Mouse (Mus musculus) forebrain, embryonic 11.5 days (tissue): ENCODE measurements around the gene Gm20388. TPM values are rescaled to one million over a fixed set of nuclear protein-coding genes. Genes with fewer than 3 reads are reported as not detected.

Experiments used
- ATAC-seq: fragments of 200-750 bp; cut with Nextera tagmentation; replicated peaks from 2 replicates; pipeline ENCODE4 v1.8.0; 2017; ENCODE audit warnings: moderate TSS enrichment; ENCODE audit not compliant: low FRiP score
- DNase-seq: peaks from one replicate; pipeline ENCODE4 v3.0.0-alpha.2; 2017; ENCODE audit warnings: low spot score
- H3K27ac ChIP-seq: fragments of 300-500 bp; sonication (generic); 2 replicates; pipeline ENCODE4 v1.5.1; 2014; ENCODE audit warnings: low read depth, low read length
- H3K27me3 ChIP-seq: fragments of 300-500 bp; sonication (generic); 2 replicates; pipeline ENCODE4 v1.6.1; 2014; ENCODE audit warnings: mild to moderate bottlenecking, low read length, mixed read lengths; ENCODE audit not compliant: control insufficient read depth, insufficient read depth
- H3K36me3 ChIP-seq: fragments of 300-500 bp; sonication (generic); 2 replicates; pipeline ENCODE4 v1.6.1; 2014; ENCODE audit warnings: mild to moderate bottlenecking, low read length, moderate library complexity, mixed read lengths; ENCODE audit not compliant: control insufficient read depth, insufficient read depth
- H3K4me1 ChIP-seq: fragments of 300-500 bp; sonication (generic); replicated peaks from 2 replicates; pipeline ENCODE4 v1.6.1; 2014; ENCODE audit warnings: low read length, mixed read lengths; ENCODE audit not compliant: control insufficient read depth, insufficient read depth
- H3K4me2 ChIP-seq: fragments of 300-500 bp; sonication (generic); 2 replicates; pipeline ENCODE4 v1.6.1; 2014; ENCODE audit warnings: low read depth, mild to moderate bottlenecking, low read length, moderate library complexity, mixed read lengths; ENCODE audit not compliant: severe bottlenecking
- H3K4me3 ChIP-seq: fragments of 300-500 bp; sonication (generic); 2 replicates; pipeline ENCODE4 v1.5.1; 2014; ENCODE audit warnings: low read depth, low read length
- H3K9ac ChIP-seq: fragments of 300-500 bp; sonication (generic); 2 replicates; pipeline ENCODE4 v1.6.1; 2014; ENCODE audit warnings: low read length
- H3K9me3 ChIP-seq: fragments of 300-500 bp; sonication (generic); 2 replicates; pipeline ENCODE4 v1.6.1; 2016; ENCODE audit warnings: low read length, mixed read lengths; ENCODE audit not compliant: control insufficient read depth
- WGBS: fragments of 180-500 bp; shearing (Covaris S2); extraction: QIAGEN DNeasy Blood & Tissue Kit; methylation state at CpG from one replicate; pipeline ENCODE4 v1.1.7; 2014; 5-methylcytosine and 5-hydroxymethylcytosine counted together
- polyA plus RNA-seq: library from polyadenylated mRNA; unstranded; fragments of >200 nt; fragmentation: Nextera tagmentation; extraction: Ambion mirVana; gene quantifications from 2 replicates; pipeline ENCODE4 v1.2.1, GENCODE M21; 2014

Gm20388 gene
- polyA plus RNA-seq, 1 experiment from 2014 or later = not detected

- 93% methylated on average over 5 of the region's 5 CpGs for WGBS
- no peaks in the 10 kb centered on the region for H3K36me3 ChIP-seq
- no peak for DNase-seq
- H3K27ac ChIP-seq = no peak overlapping the region
- no peak overlapping the region for H3K9ac ChIP-seq
- H3K27me3 ChIP-seq = no peaks in the 10 kb centered on the region
- no peak overlapping the region for H3K4me2 ChIP-seq
- H3K9me3 ChIP-seq = no peaks in the 10 kb centered on the region
- H3K4me1 ChIP-seq = no peaks in the 10 kb centered on the region
- H3K4me3 ChIP-seq = no peak overlapping the region
- no peak for ATAC-seq
Observed at GRCm38 (mm10) chr8:120162404-120162752, 251.7 kb downstream of the Gm20388 start.

GRCm38 (mm10) chr8:120163376-120163775 is 252.7 kb downstream of the Gm20388 start:
- WGBS = 63% methylated on average over 8 of the region's 8 CpGs
- H3K4me1 ChIP-seq = peaks cover 5% of the 10 kb centered on the region
- H3K9me3 ChIP-seq = no peaks in the 10 kb centered on the region
- no peaks in the 10 kb centered on the region for H3K36me3 ChIP-seq
- ATAC-seq (no peak), DNase-seq (no peak)
- no peak overlapping the region for H3K9ac ChIP-seq
- H3K4me3 ChIP-seq = no peak overlapping the region
- no peak overlapping the region for H3K4me2 ChIP-seq
- no peak overlapping the region for H3K27ac ChIP-seq
- no peaks in the 10 kb centered on the region for H3K27me3 ChIP-seq

GRCm38 (mm10) chr8:120164026-120164425 is 253.4 kb downstream of the Gm20388 start:
- ATAC-seq = no peak
- peaks cover 5% of the 10 kb centered on the region for H3K4me1 ChIP-seq
- no peaks in the 10 kb centered on the region for H3K9me3 ChIP-seq
- H3K27ac ChIP-seq = no peak overlapping the region
- H3K27me3 ChIP-seq = no peaks in the 10 kb centered on the region
- H3K4me2 ChIP-seq = no peak overlapping the region
- no peak overlapping the region for H3K4me3 ChIP-seq
- 81% methylated on average over 5 of the region's 5 CpGs for WGBS
- DNase-seq = no peak
- H3K9ac ChIP-seq = no peak overlapping the region
- no peaks in the 10 kb centered on the region for H3K36me3 ChIP-seq

- Histone ChIP-seq H3K27ac (no peak overlapping the region), H3K9ac (no peak overlapping the region), H3K4me2 (no peak overlapping the region), H3K36me3 (no peaks in the 10 kb centered on the region), H3K27me3 (no peaks in the 10 kb centered on the region), H3K9me3 (no peaks in the 10 kb centered on the region), H3K4me1 (peaks cover 5% of the 10 kb centered on the region), H3K4me3 (no peak overlapping the region)
- no peak for DNase-seq
- WGBS = 85% methylated on average over 8 of the region's 8 CpGs
- ATAC-seq = no peak
Observed at GRCm38 (mm10) chr8:120167136-120167535, 256.5 kb downstream of the Gm20388 start.

GRCm38 (mm10) chr8:120167821-120168220 is 257.2 kb downstream of the Gm20388 start:
- H3K9me3 ChIP-seq = no peaks in the 10 kb centered on the region
- H3K27ac ChIP-seq = no peak overlapping the region
- no peaks in the 10 kb centered on the region for H3K36me3 ChIP-seq
- no peak overlapping the region for H3K4me3 ChIP-seq
- DNase-seq (no peak), ATAC-seq (no peak; the same call in 1 of the 2 replicates)
- no peak overlapping the region for H3K4me2 ChIP-seq
- peaks cover 5% of the 10 kb centered on the region for H3K4me1 ChIP-seq
- no peaks in the 10 kb centered on the region for H3K27me3 ChIP-seq
- no peak overlapping the region for H3K9ac ChIP-seq
- 16% methylated on average over 5 of the region's 5 CpGs for WGBS

GRCm38 (mm10) chr8:120169119-120169518 is 258.5 kb downstream of the Gm20388 start:
- Histone ChIP-seq H3K4me1 (peaks cover 5% of the 10 kb centered on the region), H3K9ac (no peak overlapping the region), H3K4me2 (no peak overlapping the region), H3K36me3 (no peaks in the 10 kb centered on the region), H3K9me3 (no peaks in the 10 kb centered on the region), H3K4me3 (no peak overlapping the region), H3K27me3 (peaks cover under 1% of the 10 kb centered on the region; the same call in 1 of the 2 replicates), H3K27ac (no peak overlapping the region)
- 42% methylated on average over 8 of the region's 8 CpGs for whole genome bisulfite sequencing
- ATAC-seq (no peak), DNase-seq (no peak)

- H3K27me3 ChIP-seq = peaks cover 6% of the 10 kb centered on the region; the same call in 1 of the 2 replicates
- no peaks in the 10 kb centered on the region for H3K9me3 ChIP-seq
- peaks cover 16% of the 10 kb centered on the region for H3K4me1 ChIP-seq
- H3K36me3 ChIP-seq = no peaks in the 10 kb centered on the region
- H3K9ac ChIP-seq = no peak overlapping the region
- ATAC-seq = no peak
- WGBS = 91% methylated on average over 1 of the region's 1 CpGs
- H3K4me3 ChIP-seq = no peak overlapping the region
- DNase-seq = no peak
- H3K27ac ChIP-seq = no peak overlapping the region
- no peak overlapping the region for H3K4me2 ChIP-seq
Observed at GRCm38 (mm10) chr8:120173195-120173594, 262.6 kb downstream of the Gm20388 start.

GRCm38 (mm10) chr8:120174606-120175005 is 264.0 kb downstream of the Gm20388 start:
- Histone ChIP-seq H3K27ac (no peak overlapping the region), H3K36me3 (no peaks in the 10 kb centered on the region), H3K9me3 (no peaks in the 10 kb centered on the region), H3K4me1 (peaks cover 29% of the 10 kb centered on the region), H3K9ac (no peak overlapping the region), H3K27me3 (peaks cover 6% of the 10 kb centered on the region; the same call in 1 of the 2 replicates), H3K4me2 (no peak overlapping the region), H3K4me3 (no peak overlapping the region)
- no peak for ATAC-seq
- no peak for DNase-seq
- 49% methylated on average over 18 of the region's 18 CpGs for WGBS

- Histone ChIP-seq H3K9ac (peak overlapping the region; percentile 24), H3K9me3 (no peaks in the 10 kb centered on the region), H3K36me3 (no peaks in the 10 kb centered on the region), H3K4me2 (peak overlapping the region; percentile 51), H3K27ac (peak overlapping the region; percentile 75), H3K4me1 (peaks cover 35% of the 10 kb centered on the region), H3K4me3 (no peak overlapping the region), H3K27me3 (peaks cover 6% of the 10 kb centered on the region; the same call in 1 of the 2 replicates)
- peak; percentile 26 for ATAC-seq
- WGBS = 6% methylated on average over 4 of the region's 4 CpGs
- DNase-seq = no peak
Observed at GRCm38 (mm10) chr8:120176605-120177004, 266.0 kb downstream of the Gm20388 start.
